In genomic region chr16:4557085-4557484, GRCm38 (mm10) we compare ENCODE assay signal across 7 mouse cellular contexts. TPM values are rescaled to one million over a fixed set of nuclear protein-coding genes. Genes with fewer than 3 reads are reported as not detected.
A peak's percentile ranks its signal among the peaks of the same experiment; 100 is the strongest.
DNase-seq lines count a peak whose midpoint lies in the region; ATAC-seq and TF ChIP-seq lines count a peak whose summit lies in the region.

No protein-coding gene starts in this region.

- H3K27ac ChIP-seq in embryonic facial prominence, embryonic 12.5 days, result peak overlapping the region; percentile 95; the same call in 1 of the 2 replicates
- peak overlapping the region; percentile 41 for H3K27ac ChIP-seq in kidney, adult 2 months (ENCODE audit: insufficient read depth, low read depth, low read length)
- peak overlapping the region; percentile 94 for H3K27ac ChIP-seq in liver, postnatal 0 days (ENCODE audit: low read depth)

- TF ChIP-seq POLR2A in kidney, adult 2 months (IDR thresholded peaks at IDR 0.05; ENCODE audit: low read depth, low read length), result no peak

- peaks cover 46% of the 10 kb centered on the region for H3K36me3 ChIP-seq in G1E (replicated peaks)
- H3K36me3 ChIP-seq in embryonic facial prominence, embryonic 12.5 days, result no peaks in the 10 kb centered on the region
- H3K36me3 ChIP-seq in kidney, adult 2 months (ENCODE audit: control insufficient read depth, insufficient read depth, low read length), result no peaks in the 10 kb centered on the region
- H3K36me3 ChIP-seq in liver, postnatal 0 days (replicated peaks; ENCODE audit: insufficient read depth, low read length), result no peaks in the 10 kb centered on the region

- H3K9me3 ChIP-seq in G1E (replicated peaks), result no peaks in the 10 kb centered on the region; the same call in 1 of the 2 replicates
- no peaks in the 10 kb centered on the region for H3K9me3 ChIP-seq in embryonic facial prominence, embryonic 12.5 days
- no peaks in the 10 kb centered on the region for H3K9me3 ChIP-seq in liver, postnatal 0 days (ENCODE audit: low read length)

- WGBS in embryonic facial prominence, embryonic 12.5 days, result 75% methylated on average over 1 of the region's 1 CpGs
- 59% methylated on average over 1 of the region's 1 CpGs for WGBS in kidney, adult 2 months
- 53% methylated on average over 1 of the region's 1 CpGs for WGBS in liver, postnatal 0 days (ENCODE audit: insufficient replicate concordance)

- H3K4me2 ChIP-seq in embryonic facial prominence, embryonic 12.5 days (replicated peaks), result peak overlapping the region; percentile 76
- H3K4me2 ChIP-seq in liver, postnatal 0 days (ENCODE audit: low read depth, low read length), result peak overlapping the region; percentile 100

- no peaks in the 10 kb centered on the region for H3K27me3 ChIP-seq in G1E (ENCODE audit: insufficient read depth, low read length)
- H3K27me3 ChIP-seq in embryonic facial prominence, embryonic 12.5 days, result no peaks in the 10 kb centered on the region
- H3K27me3 ChIP-seq in kidney, adult 2 months (replicated peaks; ENCODE audit: control insufficient read depth, insufficient read depth, low read length), result no peaks in the 10 kb centered on the region
- no peaks in the 10 kb centered on the region for H3K27me3 ChIP-seq in liver, postnatal 0 days (ENCODE audit: insufficient read depth, low read length)

- no peak for ATAC-seq in G1E (ENCODE audit: extremely low read depth, insufficient number of reproducible peaks, low FRiP score, poor library complexity, severe bottlenecking)
- ATAC-seq in embryonic facial prominence, embryonic 12.5 days (ENCODE audit: insufficient number of reproducible peaks, insufficient read depth, low FRiP score, low TSS enrichment), result no peak
- ATAC-seq in liver, postnatal 0 days, result peak; percentile 52

- no peak for TF ChIP-seq CTCF in G1E (IDR thresholded peaks at IDR 0.05; ENCODE audit: low read depth, low read length)
- TF ChIP-seq CTCF in kidney, adult 2 months (conservative IDR thresholded peaks at IDR 0.05; ENCODE audit: insufficient read depth, insufficient read length, low read depth, low read length), result no peak
- no peak for TF ChIP-seq CTCF in liver, postnatal 0 days (IDR thresholded peaks at IDR 0.05; ENCODE audit: low read depth)

- TF ChIP-seq EP300 in liver, postnatal 0 days (IDR thresholded peaks at IDR 0.05; ENCODE audit: low read depth), result no peak

- peaks cover 72% of the 10 kb centered on the region for H3K4me1 ChIP-seq in G1E (ENCODE audit: insufficient read depth, low read depth, low read length)
- H3K4me1 ChIP-seq in embryonic facial prominence, embryonic 12.5 days, result peaks cover 41% of the 10 kb centered on the region
- peaks cover 11% of the 10 kb centered on the region for H3K4me1 ChIP-seq in kidney, adult 2 months (ENCODE audit: control insufficient read depth, insufficient read depth, low read length)
- peaks cover 52% of the 10 kb centered on the region for H3K4me1 ChIP-seq in liver, postnatal 0 days (ENCODE audit: insufficient read depth)

- peak overlapping the region; percentile 86; the same call in 1 of the 2 replicates for H3K4me3 ChIP-seq in G1E (ENCODE audit: low read depth, low read length)
- peak overlapping the region; percentile 62 for H3K4me3 ChIP-seq in embryonic facial prominence, embryonic 12.5 days
- no peak overlapping the region for H3K4me3 ChIP-seq in kidney, adult 2 months (ENCODE audit: insufficient read depth, low read depth, low read length)
- 0 out of 2 replicates have a peak overlapping the region, but pooled peaks have one; percentile 83 for H3K4me3 ChIP-seq in liver, postnatal 0 days (ENCODE audit: low read depth, low read length)

- H3K9ac ChIP-seq in embryonic facial prominence, embryonic 12.5 days, result peak overlapping the region; percentile 77; the same call in 1 of the 2 replicates
- peak overlapping the region; percentile 79; the same call in 1 of the 2 replicates for H3K9ac ChIP-seq in liver, postnatal 0 days (replicated peaks)

- DNase-seq in G1E (ENCODE audit: low spot score), result no peak
- peak; percentile 87 for DNase-seq in kidney, adult 2 months
- DNase-seq in liver, postnatal 0 days, result peak; percentile 57
- DNase-seq in right cerebral cortex, adult 2 months (ENCODE audit: low spot score in 2 of 2), result no peak
- no peak for DNase-seq in ovary, postnatal 14 days (ENCODE audit: low spot score)
- no peak for DNase-seq in spleen, adult 18-20 months

RNA-seq across cellular contexts. Expression of gene Tfap4, which starts 2.6 kb away (rescaled TPM):
- total RNA-seq in G1E (2014; fragmentation: Nextera tagmentation), result 46.3 and 69.0 TPM in 2 replicates
- total RNA-seq in G1E (2017), result 23.2 and 26.0 TPM in 2 replicates
- 81.1 and 87.0 TPM in 2 replicates for polyA plus RNA-seq in G1E (2012)
- 27.8 and 31.5 TPM in 2 replicates for polyA plus RNA-seq in embryonic facial prominence, embryonic 12.5 days (2016; fragmentation: Nextera tagmentation; extraction: Ambion mirVana)
- 4.5 and 5.1 TPM in 2 replicates for polyA plus RNA-seq in kidney, adult 2 months (2012; rRNA removed)
- polyA plus RNA-seq in liver, postnatal 0 days (2015; fragmentation: Nextera tagmentation; extraction: Ambion mirVana), result 3.9 and 5.6 TPM in 2 replicates

RNA-seq across cellular contexts. Expression of gene Srl, which starts 15.5 kb away (rescaled TPM):
- total RNA-seq in G1E (2014; fragmentation: Nextera tagmentation) (5.9 and 8.6 TPM in 2 replicates), G1E (2017) (5.3 and 8.5 TPM in 2 replicates)
- polyA plus RNA-seq in G1E (2012), result 2.3 and 3.5 TPM in 2 replicates
- 29.5 and 31.9 TPM in 2 replicates for polyA plus RNA-seq in embryonic facial prominence, embryonic 12.5 days (2016; fragmentation: Nextera tagmentation; extraction: Ambion mirVana)
- 3.1 and 6.9 TPM in 2 replicates for polyA plus RNA-seq in kidney, adult 2 months (2012; rRNA removed)
- polyA plus RNA-seq in liver, postnatal 0 days (2015; fragmentation: Nextera tagmentation; extraction: Ambion mirVana), result 1.00 and 3.0 TPM in 2 replicates

RNA-seq across cellular contexts. Expression of gene Glis2, which starts 37.4 kb away (rescaled TPM):
- total RNA-seq in G1E (2014; fragmentation: Nextera tagmentation) (2.6 and 2.8 TPM in 2 replicates), G1E (2017) (1.0 and 1.2 TPM in 2 replicates)
- polyA plus RNA-seq in G1E (2012), result 2.6 and 3.0 TPM in 2 replicates
- 33.0 and 33.4 TPM in 2 replicates for polyA plus RNA-seq in embryonic facial prominence, embryonic 12.5 days (2016; fragmentation: Nextera tagmentation; extraction: Ambion mirVana)
- polyA plus RNA-seq in kidney, adult 2 months (2012; rRNA removed), result 210 and 226 TPM in 2 replicates
- polyA plus RNA-seq in liver, postnatal 0 days (2015; fragmentation: Nextera tagmentation; extraction: Ambion mirVana), result 1.7 and 1.9 TPM in 2 replicates

Comparison
In these comparisons a context has a peak if more than half of its experiments do, and no peak if none do; other contexts are left out.
1. DNase-seq: peak in kidney, adult 2 months (single experiment) and liver, postnatal 0 days (single experiment); none in G1E (single experiment), right cerebral cortex, adult 2 months (0 of 2), ovary, postnatal 14 days (single experiment) and spleen, adult 18-20 months (0 of 2).
2. H3K27ac ChIP-seq: peak in every context shown above with its lines; median percentile 95 in embryonic facial prominence, embryonic 12.5 days; 94 in liver, postnatal 0 days; 41 in kidney, adult 2 months.